Mouse (Mus musculus): ENCODE measurements at regions not wholly inside any gene's neighbourhood (a gene's known extent, or its start where the extent isn't known, plus 50 kb on each side); places are given as distances from the start of the nearest gene placed in this dataset.

DNA sequence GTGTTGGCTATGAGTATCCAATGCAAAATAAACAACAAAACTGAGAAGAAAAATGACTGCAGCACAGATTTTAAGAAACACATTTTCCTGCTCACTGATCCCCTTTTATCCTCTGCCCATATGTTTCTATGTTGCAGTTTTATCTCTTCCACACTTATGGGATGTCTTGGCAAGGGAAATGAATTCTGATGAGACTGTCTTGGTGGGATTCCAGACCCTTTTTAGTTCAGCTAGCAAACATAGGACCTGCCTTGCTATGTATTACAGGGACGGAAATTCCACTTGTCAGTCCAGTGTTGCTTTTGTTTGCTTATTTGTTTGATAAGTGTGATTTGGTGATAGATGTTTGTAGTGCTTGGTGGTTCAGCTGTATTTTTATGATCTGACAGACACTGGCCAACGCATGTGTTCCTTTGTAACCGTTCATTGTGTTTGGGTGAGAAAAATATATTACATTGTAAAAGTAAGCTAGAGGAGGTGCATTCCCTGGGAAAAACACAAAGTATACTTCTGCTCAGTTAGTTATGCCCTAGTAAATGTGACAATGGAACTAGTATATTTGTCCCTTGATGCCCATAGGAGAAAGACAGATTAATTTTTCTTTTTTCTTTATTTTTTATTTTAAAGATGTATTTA is 1516.2 kb downstream of the Tbl1xr1 start:
- no peaks in the 10 kb centered on the region for H3K4me1 ChIP-seq (ENCODE audit: insufficient read depth)
- no peaks in the 10 kb centered on the region for H3K27me3 ChIP-seq (ENCODE audit: insufficient read depth, low read length)
- no peak overlapping the region for H3K4me3 ChIP-seq (ENCODE audit: low read depth, low read length)
- DNase-seq, result peak; percentile 86
- H3K4me2 ChIP-seq, result no peak overlapping the region
- no peak overlapping the region for H3K9ac ChIP-seq
- WGBS, result 32% methylated on average over 3 of the region's 3 CpGs
- ATAC-seq (ENCODE audit: insufficient read depth), result peak; percentile 93
- no peak overlapping the region for H3K27ac ChIP-seq (ENCODE audit: low read depth)
- no peaks in the 10 kb centered on the region for H3K9me3 ChIP-seq (ENCODE audit: low read depth, low read length)
- TF ChIP-seq CTCF (IDR thresholded peaks at IDR 0.05; ENCODE audit: low read depth), result no peak
- H3K36me3 ChIP-seq (ENCODE audit: insufficient read depth), result no peaks in the 10 kb centered on the region

DNA sequence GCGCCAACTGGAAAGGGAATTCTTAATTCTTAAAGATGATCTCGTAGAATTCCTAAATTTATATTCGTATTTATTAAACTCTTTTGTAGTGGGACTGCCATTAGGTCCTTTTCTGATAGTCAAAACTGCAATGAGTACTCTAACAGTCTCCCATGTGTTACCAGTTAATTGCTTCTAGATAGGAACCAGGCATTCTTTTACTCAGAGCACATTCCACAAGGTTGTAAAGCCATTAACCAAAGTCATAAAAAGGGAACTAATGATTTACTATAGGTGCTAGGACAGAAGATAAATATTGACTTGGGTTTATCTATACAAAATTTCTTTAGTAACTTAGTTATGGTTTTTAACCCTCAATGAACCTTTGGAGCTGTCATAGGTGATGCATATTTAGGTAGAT is 1525.0 kb downstream of the Tbl1xr1 start:
- Histone ChIP-seq H3K4me3 (ENCODE audit: low read depth, low read length) (no peak overlapping the region), H3K9ac (no peak overlapping the region), H3K36me3 (ENCODE audit: insufficient read depth) (no peaks in the 10 kb centered on the region), H3K9me3 (ENCODE audit: low read depth, low read length) (no peaks in the 10 kb centered on the region), H3K27me3 (ENCODE audit: insufficient read depth, low read length) (no peaks in the 10 kb centered on the region), H3K4me2 (no peak overlapping the region), H3K4me1 (ENCODE audit: insufficient read depth) (no peaks in the 10 kb centered on the region), H3K27ac (ENCODE audit: low read depth) (no peak overlapping the region)
- no peak for TF ChIP-seq CTCF (IDR thresholded peaks at IDR 0.05; ENCODE audit: low read depth)
- 84% methylated on average over 3 of the region's 3 CpGs for WGBS
- DNase-seq (no peak), ATAC-seq (ENCODE audit: insufficient read depth) (no peak)

GRCm38 (mm10) chr3:23610054-23610453 is 1533.6 kb downstream of the Tbl1xr1 start:
- H3K27me3 ChIP-seq (ENCODE audit: insufficient read depth, low read length), result no peaks in the 10 kb centered on the region
- ATAC-seq (ENCODE audit: insufficient read depth), result no peak
- no peak overlapping the region for H3K27ac ChIP-seq (ENCODE audit: low read depth)
- no peak for TF ChIP-seq CTCF (IDR thresholded peaks at IDR 0.05; ENCODE audit: low read depth)
- no peak overlapping the region for H3K9ac ChIP-seq
- no peak overlapping the region for H3K4me2 ChIP-seq
- no peaks in the 10 kb centered on the region for H3K9me3 ChIP-seq (ENCODE audit: low read depth, low read length)
- no peak for DNase-seq
- 26% methylated on average over 2 of the region's 2 CpGs for WGBS
- H3K4me3 ChIP-seq (ENCODE audit: low read depth, low read length), result no peak overlapping the region
- no peaks in the 10 kb centered on the region for H3K36me3 ChIP-seq (ENCODE audit: insufficient read depth)
- no peaks in the 10 kb centered on the region for H3K4me1 ChIP-seq (ENCODE audit: insufficient read depth)

- H3K4me1 ChIP-seq (ENCODE audit: insufficient read depth), result no peaks in the 10 kb centered on the region
- H3K9ac ChIP-seq, result no peak overlapping the region
- H3K27me3 ChIP-seq (ENCODE audit: insufficient read depth, low read length), result no peaks in the 10 kb centered on the region
- no peak for TF ChIP-seq CTCF (IDR thresholded peaks at IDR 0.05; ENCODE audit: low read depth)
- WGBS, result 93% methylated on average over 2 of the region's 2 CpGs
- H3K27ac ChIP-seq (ENCODE audit: low read depth), result no peak overlapping the region
- ATAC-seq (ENCODE audit: insufficient read depth) (no peak), DNase-seq (no peak)
- H3K4me2 ChIP-seq, result no peak overlapping the region
- no peak overlapping the region for H3K4me3 ChIP-seq (ENCODE audit: low read depth, low read length)
- no peaks in the 10 kb centered on the region for H3K9me3 ChIP-seq (ENCODE audit: low read depth, low read length)
- no peaks in the 10 kb centered on the region for H3K36me3 ChIP-seq (ENCODE audit: insufficient read depth)
These were observed 1485.3 kb downstream of the Naaladl2 start for GRCm38 (mm10) chr3:23658585-23659252.

DNA sequence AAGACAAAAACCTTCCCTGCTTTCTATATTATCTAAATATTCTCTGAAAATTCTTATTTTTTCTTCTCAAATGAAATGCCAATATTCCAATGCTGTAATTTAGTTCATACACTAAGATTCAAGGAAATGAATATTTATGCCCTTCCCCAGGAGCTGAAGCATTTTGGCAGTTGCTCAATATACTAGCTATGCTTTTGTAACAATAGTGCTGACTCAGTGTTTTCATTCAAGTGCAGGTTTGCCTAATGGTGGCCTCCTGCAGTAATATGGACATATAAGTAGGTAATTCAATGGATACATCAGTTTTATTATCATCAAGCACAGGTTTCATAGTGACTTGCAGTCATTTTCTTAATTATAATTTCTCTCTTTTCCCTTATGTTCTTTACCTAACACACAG is 1437.3 kb downstream of the Naaladl2 start:
- Histone ChIP-seq H3K9ac (no peak overlapping the region), H3K4me2 (no peak overlapping the region), H3K4me1 (ENCODE audit: insufficient read depth) (no peaks in the 10 kb centered on the region), H3K27ac (ENCODE audit: low read depth) (no peak overlapping the region), H3K27me3 (ENCODE audit: insufficient read depth, low read length) (no peaks in the 10 kb centered on the region), H3K9me3 (ENCODE audit: low read depth, low read length) (no peaks in the 10 kb centered on the region), H3K36me3 (ENCODE audit: insufficient read depth) (no peaks in the 10 kb centered on the region), H3K4me3 (ENCODE audit: low read depth, low read length) (no peak overlapping the region)
- ATAC-seq (ENCODE audit: insufficient read depth) (no peak), DNase-seq (no peak)
- TF ChIP-seq CTCF (IDR thresholded peaks at IDR 0.05; ENCODE audit: low read depth), result no peak
